Mouse (Mus musculus) frontal cortex, postnatal 36 days (tissue): ENCODE measurements around the gene Dock9.
"Not testable (repeated sequence)": the region's sequence is repeated elsewhere in the genome, so short reads cannot be mapped to it uniquely, and the experiment has no call there.

Experiments
- DNase-seq, 2 experiments: peaks; one replicate each; pipeline ENCODE4 v3.0.0; 2022; ENCODE audit warnings: low spot score in 2 of 2

Gene Dock9

GRCm38 (mm10) chr14:121705644-121706043, 92.0 kb downstream of the Dock9 start:
- DNase-seq = no peak

GRCm38 (mm10) chr14:121702534-121702933, 95.1 kb downstream of the Dock9 start:
- no peak for DNase-seq

GRCm38 (mm10) chr14:121700013-121700412, 97.6 kb downstream of the Dock9 start:
- DNase-seq = no peak

- DNase-seq = no peak
These were observed 99.1 kb downstream of the Dock9 start for GRCm38 (mm10) chr14:121698620-121698950.

- DNase-seq = peak; percentile 30 to 38
These were observed 99.7 kb downstream of the Dock9 start for GRCm38 (mm10) chr14:121697709-121698619.

- DNase-seq = no peak
These were observed 100.4 kb downstream of the Dock9 start for GRCm38 (mm10) chr14:121697143-121697680.

- no peak for DNase-seq
These were observed 101.1 kb downstream of the Dock9 start for GRCm38 (mm10) chr14:121696429-121697118.

- DNase-seq = no peak
These were observed 102.9 kb downstream of the Dock9 start for GRCm38 (mm10) chr14:121694706-121695105.

GRCm38 (mm10) chr14:121693991-121694594, 103.5 kb downstream of the Dock9 start:
- no peak for DNase-seq

- not testable (repeated sequence) for DNase-seq
These were observed 108.0 kb downstream of the Dock9 start for GRCm38 (mm10) chr14:121689649-121690048.

- no peak for DNase-seq
These were observed 109.5 kb downstream of the Dock9 start for GRCm38 (mm10) chr14:121688175-121688574.

- DNase-seq = no peak
These were observed 110.4 kb downstream of the Dock9 start for GRCm38 (mm10) chr14:121687274-121687673.

- no peak for DNase-seq
These were observed 118.7 kb downstream of the Dock9 start for GRCm38 (mm10) chr14:121678913-121679312.

GRCm38 (mm10) chr14:121678445-121678844, 119.2 kb downstream of the Dock9 start:
- no peak for DNase-seq

- peak; percentile 36 to 53 for DNase-seq
These were observed 120.9 kb downstream of the Dock9 start for GRCm38 (mm10) chr14:121676596-121677330.

- DNase-seq = no peak
These were observed 121.5 kb downstream of the Dock9 start for GRCm38 (mm10) chr14:121676121-121676591.

GRCm38 (mm10) chr14:121675579-121675978, 122.1 kb downstream of the Dock9 start:
- DNase-seq = no peak

GRCm38 (mm10) chr14:121675146-121675545, 122.5 kb downstream of the Dock9 start:
- DNase-seq = no peak

GRCm38 (mm10) chr14:121670016-121670415, 127.6 kb downstream of the Dock9 start:
- no peak for DNase-seq

GRCm38 (mm10) chr14:121666641-121667274, 130.9 kb downstream of the Dock9 start:
- no peak for DNase-seq
